Mouse (Mus musculus): ENCODE results near the gene Tnrc6c. TPM values are rescaled to one million over a fixed set of nuclear protein-coding genes. Genes with fewer than 3 reads are reported as not detected.

Gene Tnrc6c
- polyA plus RNA-seq, 1 experiment from 2014 or later, result 31.0 TPM

GRCm38 (mm10) chr11:117809407-117810311 is 155.6 kb downstream of the Tnrc6c start, which contains the start of the genes Gm20708 and Syngr2:
TSS of gene Gm20708 (plus strand) at chr11:117809668.
TSS of gene Syngr2 (plus strand) at chr11:117809668.
- ATAC-seq (replicated peaks), result peak; percentile 71
- H3K27me3 ChIP-seq, result peaks cover 8% of the 10 kb centered on the region; the same call in 1 of the 2 replicates
- under 1% methylated on average over 68 of the region's 75 CpGs for WGBS

GRCm38 (mm10) chr11:117810401-117811046 is 156.4 kb downstream of the Tnrc6c start:
- peak overlapping the region; percentile 59 for H3K4me3 ChIP-seq
- under 1% methylated on average over 21 of the region's 21 CpGs for WGBS

More at GRCm38 (mm10) chr11:117809407-117810311, 155.6 kb downstream of the Tnrc6c start, which contains the start of the genes Gm20708 and Syngr2:
- Histone ChIP-seq H3K4me3 (peak within 1 kb of the TSS; percentile 59), H3K36me3 (no peaks in the 10 kb centered on the region), H3K4me1 (peaks cover 21% of the 10 kb centered on the region), H3K27ac (replicated peaks) (peak within 1 kb of the TSS; percentile 24; the same call in 1 of the 2 replicates), H3K9ac (replicated peaks) (peak within 1 kb of the TSS; percentile 61), H3K9me3 (no peaks in the 10 kb centered on the region), H3K4me2 (replicated peaks) (peak within 1 kb of the TSS; percentile 92)

More at GRCm38 (mm10) chr11:117810401-117811046, 156.4 kb downstream of the Tnrc6c start:
- Histone ChIP-seq H3K27me3 (peaks cover 8% of the 10 kb centered on the region; the same call in 1 of the 2 replicates), H3K4me1 (peaks cover 21% of the 10 kb centered on the region), H3K9ac (replicated peaks) (peak overlapping the region; percentile 61), H3K4me2 (replicated peaks) (peak overlapping the region; percentile 92), H3K36me3 (no peaks in the 10 kb centered on the region), H3K9me3 (no peaks in the 10 kb centered on the region), H3K27ac (replicated peaks) (peak overlapping the region; percentile 24; the same call in 1 of the 2 replicates)
- ATAC-seq (replicated peaks), result peak; percentile 83

Other genes starting within 250 kb of the Tnrc6c start
- gene Gm11733, start 169.9 kb upstream of the Tnrc6c start, polyA plus RNA-seq (2015; fragmentation: Nextera tagmentation; extraction: Ambion mirVana), result 0.28 TPM in 1 of 2 replicates, not detected in the other
- 0.43 and 0.45 TPM in 2 replicates for gene Tmc8, start 127.8 kb downstream of the Tnrc6c start, polyA plus RNA-seq (2015; fragmentation: Nextera tagmentation; extraction: Ambion mirVana)
- gene Tmc6, start 127.9 kb downstream of the Tnrc6c start, polyA plus RNA-seq (2015; fragmentation: Nextera tagmentation; extraction: Ambion mirVana), result 1.9 and 2.6 TPM in 2 replicates
- 0.18 TPM in 1 of 2 replicates, not detected in the other for gene 6030468B19Rik, start 143.4 kb downstream of the Tnrc6c start, polyA plus RNA-seq (2015; fragmentation: Nextera tagmentation; extraction: Ambion mirVana)
- 0.72 and 0.79 TPM in 2 replicates for gene Gm20708, start 155.4 kb downstream of the Tnrc6c start, polyA plus RNA-seq (2015; fragmentation: Nextera tagmentation; extraction: Ambion mirVana)
- 12.3 and 12.6 TPM in 2 replicates for gene Syngr2, start 155.4 kb downstream of the Tnrc6c start, polyA plus RNA-seq (2015; fragmentation: Nextera tagmentation; extraction: Ambion mirVana)
- gene Afmid, start 171.6 kb downstream of the Tnrc6c start, polyA plus RNA-seq (2015; fragmentation: Nextera tagmentation; extraction: Ambion mirVana), result 5.3 and 6.4 TPM in 2 replicates
- gene Tk1, start 171.8 kb downstream of the Tnrc6c start, polyA plus RNA-seq (2015; fragmentation: Nextera tagmentation; extraction: Ambion mirVana), result 45.9 and 52.1 TPM in 2 replicates
- 97.5 and 106 TPM in 2 replicates for gene Birc5, start 195.0 kb downstream of the Tnrc6c start, polyA plus RNA-seq (2015; fragmentation: Nextera tagmentation; extraction: Ambion mirVana)
- gene Tmem235, start 206.5 kb downstream of the Tnrc6c start, polyA plus RNA-seq (2015; fragmentation: Nextera tagmentation; extraction: Ambion mirVana), result not detected in 2 replicates
- gene Tha1, start 219.2 kb downstream of the Tnrc6c start, polyA plus RNA-seq (2015; fragmentation: Nextera tagmentation; extraction: Ambion mirVana), result 3.1 and 3.6 TPM in 2 replicates

All from forebrain, embryonic 15.5 days (tissue).